Mouse (Mus musculus): ENCODE results near the gene Rnase10.
"Not testable (repeated sequence)": the region's sequence is repeated elsewhere in the genome, so short reads cannot be mapped to it uniquely, and the experiment has no call there.

Rnase10 gene

DNA sequence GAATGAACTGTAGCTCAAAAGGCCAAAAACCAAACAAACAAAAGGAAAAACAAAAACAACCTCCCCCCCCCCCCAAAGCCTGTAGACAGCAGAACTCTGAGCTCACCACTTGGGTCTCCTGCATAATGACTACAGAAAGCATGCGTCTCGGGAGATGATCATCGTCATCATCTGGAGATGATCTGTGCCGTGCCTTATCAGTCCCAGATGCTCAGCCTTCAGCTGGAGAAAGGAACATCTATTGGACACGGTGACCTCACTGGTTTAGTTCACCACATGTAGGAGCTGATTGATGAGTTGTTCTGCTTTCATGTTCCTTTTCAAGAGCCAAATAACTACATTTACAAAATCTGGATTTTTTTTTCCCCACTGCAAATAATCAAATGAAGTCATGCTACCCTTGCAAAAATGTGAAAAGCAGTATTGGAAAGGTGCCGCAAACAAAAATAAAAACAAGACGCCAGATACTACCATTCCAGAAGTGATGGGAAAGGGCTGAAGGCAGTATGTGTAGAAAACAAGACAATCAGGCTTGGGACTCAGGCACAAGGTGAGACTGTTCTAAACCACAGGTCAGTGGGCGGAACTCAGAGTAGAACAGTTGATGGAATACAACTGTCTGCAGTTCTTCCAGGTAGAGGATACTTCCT is at the start of gene Rnase10:
Gene Rnase10, plus strand, starts transcription at position 600 of the 650 bp plus-strand sequence.
- in situ Hi-C loops (cut with MboI, MseI), result loop anchor here (25.0 kb wide), 1 partner anchor 945 kb away; no protein-coding TSS in a partner anchor

DNA sequence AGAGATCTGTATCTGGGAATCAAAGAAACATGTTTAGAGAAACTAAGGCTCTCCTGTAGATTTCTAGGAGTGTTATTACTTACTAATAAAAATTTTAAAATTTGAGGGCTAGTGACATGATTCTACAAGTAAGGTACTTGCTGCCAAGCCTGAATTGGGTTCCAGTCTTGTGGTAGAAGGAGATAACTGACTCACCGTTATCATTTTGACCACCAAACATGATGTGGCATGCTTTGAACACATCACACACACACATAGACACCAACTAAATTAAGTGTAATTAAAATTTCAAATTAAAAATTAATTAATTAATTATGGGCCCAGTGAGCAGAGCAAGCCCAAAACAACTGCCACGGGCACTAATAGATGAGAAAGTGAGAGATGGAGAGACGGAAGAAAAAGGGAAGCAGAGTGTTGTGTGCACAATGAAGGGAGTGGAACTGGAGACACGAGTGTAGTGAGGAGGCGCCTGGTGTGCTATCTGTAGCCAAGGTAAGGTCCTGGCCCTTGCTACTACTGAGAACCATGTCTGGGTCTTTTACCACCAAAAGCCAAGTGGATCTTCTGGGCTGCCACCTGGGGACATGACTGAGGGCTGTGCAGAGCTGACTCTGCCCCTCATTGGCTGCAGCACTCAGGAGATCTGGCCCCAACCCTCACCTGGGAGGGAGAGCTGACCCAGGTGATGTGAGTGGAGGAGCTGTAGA is 49.1 kb upstream of the Rnase10 start:
- in situ Hi-C loops (cut with MboI, MseI), result not testable (repeated sequence)

DNA sequence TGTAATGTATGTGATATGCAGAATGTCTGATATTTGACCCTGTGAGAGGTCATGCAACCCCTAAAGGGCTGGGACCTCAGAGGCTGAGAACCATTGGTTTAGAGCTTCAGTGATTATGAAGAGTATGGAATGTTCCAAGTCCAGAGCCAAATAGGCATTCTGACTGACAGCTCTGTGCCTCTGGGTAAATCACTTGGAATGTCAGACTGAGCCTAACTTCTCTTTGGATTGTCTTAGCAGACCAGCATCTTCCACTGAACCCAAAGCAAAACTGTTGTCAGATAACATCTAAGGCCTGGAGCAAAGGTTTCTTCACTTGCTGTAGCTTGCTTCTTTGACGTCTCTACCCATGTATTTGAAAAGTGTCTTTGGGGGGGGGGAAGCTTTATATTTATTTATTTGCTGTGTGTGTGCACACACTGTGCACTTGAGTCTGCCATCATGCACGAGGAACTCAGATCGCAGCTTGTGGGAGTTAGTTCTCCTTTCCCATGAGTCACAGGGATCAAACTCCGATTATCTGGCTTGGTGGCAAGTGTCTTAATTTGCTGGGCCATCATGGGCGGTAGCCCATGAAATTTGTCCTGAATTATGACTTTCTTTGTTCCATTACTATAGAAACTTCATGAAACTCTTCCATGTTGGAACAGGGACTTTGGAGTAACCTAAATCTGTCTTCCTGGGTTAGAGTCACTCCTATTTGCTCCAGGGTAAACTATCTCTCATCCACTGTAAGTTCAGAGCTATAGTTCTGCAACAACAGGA is 39.2 kb upstream of the Rnase10 start:
- in situ Hi-C loops (cut with MboI, MseI), result no loop called here

GRCm38 (mm10) chr14:50969041-50969440 is 38.5 kb upstream of the Rnase10 start:
- in situ Hi-C loops (cut with MboI, MseI), result no loop called here

DNA sequence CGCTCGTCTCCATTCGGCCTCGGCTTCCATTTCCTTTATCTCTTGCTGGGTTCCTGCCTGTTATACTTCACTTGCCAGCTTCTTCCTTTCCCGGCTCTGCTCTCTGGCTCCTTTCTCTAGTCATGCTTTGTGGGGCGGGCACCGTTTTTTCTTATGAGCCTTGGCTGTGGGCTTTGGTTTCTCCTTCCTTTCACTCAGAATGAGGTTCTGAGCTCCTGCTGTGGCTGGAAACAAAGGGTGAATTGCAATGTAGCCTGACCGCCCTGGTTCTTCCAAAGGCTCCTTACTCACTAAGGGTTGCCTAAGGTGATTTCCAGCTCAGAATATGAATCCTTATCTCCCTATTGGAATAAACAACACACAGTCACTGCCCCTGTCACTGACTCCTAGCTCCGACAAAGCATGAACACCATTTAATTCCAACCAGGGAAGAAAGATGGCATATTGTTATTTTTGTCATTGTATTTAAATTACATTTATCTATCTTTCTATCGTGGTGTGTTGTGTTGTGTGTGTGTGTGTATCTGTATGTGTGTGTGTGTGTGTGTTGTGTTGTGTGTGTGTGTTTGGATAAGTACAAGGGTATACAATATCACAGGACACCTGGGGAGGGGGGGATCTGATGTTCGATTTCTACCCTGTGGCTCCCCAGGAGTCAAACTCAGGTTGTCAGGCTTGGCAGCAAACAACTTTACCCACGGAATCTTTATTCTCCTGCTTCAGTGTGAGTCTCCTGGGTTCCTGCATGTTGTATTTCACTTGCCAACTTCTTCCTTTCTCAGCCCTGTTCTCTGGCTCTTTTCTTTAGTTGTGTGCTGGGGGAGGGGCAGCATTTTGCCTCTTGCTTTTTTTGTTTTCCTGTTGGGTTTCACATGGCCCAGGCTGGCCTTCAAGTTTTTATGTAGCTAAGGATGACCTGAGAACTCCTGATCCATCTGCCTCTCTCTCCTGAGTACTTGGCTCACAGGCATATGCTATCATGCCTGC is 37.7 kb upstream of the Rnase10 start:
- in situ Hi-C loops (cut with MboI, MseI), result no loop called here

GRCm38 (mm10) chr14:50970822-50971221 is 36.7 kb upstream of the Rnase10 start:
- in situ Hi-C loops (cut with MboI, MseI), result no loop called here

GRCm38 (mm10) chr14:50973054-50973453 is 34.5 kb upstream of the Rnase10 start:
- in situ Hi-C loops (cut with MboI, MseI), result not testable (repeated sequence)

- in situ Hi-C loops (cut with MboI, MseI), result no loop called here
These were observed 33.9 kb upstream of the Rnase10 start for GRCm38 (mm10) chr14:50973700-50974099.

DNA sequence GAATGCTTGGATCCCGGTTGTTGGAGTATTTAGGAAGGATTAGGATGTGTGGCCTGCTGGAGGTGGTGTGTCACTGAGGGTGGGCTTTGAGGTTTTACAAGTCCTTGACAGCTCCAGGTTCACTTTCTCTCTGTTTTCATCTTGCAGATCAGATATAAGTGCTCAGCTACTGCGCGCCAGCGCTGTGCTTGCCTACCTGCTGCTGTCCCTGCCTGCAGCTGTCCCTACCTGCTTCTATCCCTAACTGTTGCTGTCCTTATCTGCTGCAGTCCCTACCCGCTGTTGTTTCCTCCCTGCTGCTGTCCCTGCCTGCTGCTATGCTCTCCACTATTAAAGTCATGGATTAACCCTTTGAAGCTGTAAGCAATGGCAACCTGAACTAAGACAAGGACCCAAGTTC is 32.5 kb upstream of the Rnase10 start:
- in situ Hi-C loops (cut with MboI, MseI), result no loop called here

- in situ Hi-C loops (cut with MboI, MseI), result no loop called here
These were observed 30.9 kb upstream of the Rnase10 start for GRCm38 (mm10) chr14:50976674-50977073.

DNA sequence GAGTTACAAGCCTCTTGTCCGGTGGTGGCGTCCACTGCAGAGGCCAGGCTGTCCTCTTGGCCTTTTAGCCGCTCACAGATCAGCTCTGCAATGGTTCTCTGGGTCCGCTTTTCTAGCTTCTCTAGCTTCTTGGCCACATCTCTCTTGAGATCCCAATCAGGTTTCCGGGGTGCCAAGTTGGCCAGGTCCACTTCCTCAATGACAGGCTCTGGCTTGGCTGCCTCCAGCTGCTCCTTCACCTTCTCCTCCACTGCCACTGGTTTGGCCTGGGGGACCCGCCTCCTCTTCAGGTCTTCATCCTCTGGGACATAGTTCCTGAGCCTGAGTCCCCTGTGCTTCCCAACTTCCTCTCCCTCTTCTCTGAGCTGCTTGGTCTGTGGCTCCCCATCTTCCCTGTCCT is 29.1 kb upstream of the Rnase10 start:
- in situ Hi-C loops (cut with MboI, MseI), result not testable (repeated sequence)

DNA sequence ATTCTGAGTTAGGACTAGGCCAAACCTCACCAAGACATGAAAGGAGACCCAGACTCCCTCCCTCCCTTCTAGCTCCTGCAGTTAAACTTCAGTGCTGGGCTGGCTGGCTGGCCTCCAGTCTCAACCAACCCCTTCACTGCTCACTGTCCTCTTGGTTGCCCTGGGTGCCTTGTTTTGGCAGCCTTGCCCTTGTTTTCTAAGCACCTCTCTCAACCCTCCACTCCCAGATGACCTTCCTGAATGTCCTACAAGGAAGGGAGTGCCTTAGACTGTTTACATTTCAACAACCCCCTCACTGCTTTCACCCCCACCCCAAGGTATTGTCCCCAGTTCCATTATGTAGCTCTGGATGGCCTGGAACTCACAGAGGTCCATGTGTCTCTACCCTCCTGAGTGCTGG is 27.9 kb upstream of the Rnase10 start:
- in situ Hi-C loops (cut with MboI, MseI), result no loop called here

DNA sequence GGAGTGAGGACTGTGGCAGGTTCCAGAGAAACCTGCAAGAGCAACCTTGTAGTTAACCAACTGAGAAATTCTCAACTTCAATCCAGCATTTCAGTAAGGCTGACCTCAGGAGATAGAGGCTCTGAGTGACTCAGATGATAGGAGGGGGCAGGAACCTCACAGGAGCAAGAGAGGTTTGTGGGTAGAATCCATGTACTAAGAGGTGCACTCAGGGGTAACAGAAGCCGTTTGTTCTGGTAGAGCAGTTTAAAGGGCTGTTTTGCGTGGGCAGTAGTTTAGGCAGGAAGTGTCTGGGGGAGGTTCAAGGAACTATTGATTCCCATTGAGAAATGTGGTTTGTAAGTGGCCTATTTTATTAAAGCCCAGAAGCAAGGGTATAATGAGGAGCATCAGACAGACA is 26.3 kb upstream of the Rnase10 start:
- in situ Hi-C loops (cut with MboI, MseI), result no loop called here

DNA sequence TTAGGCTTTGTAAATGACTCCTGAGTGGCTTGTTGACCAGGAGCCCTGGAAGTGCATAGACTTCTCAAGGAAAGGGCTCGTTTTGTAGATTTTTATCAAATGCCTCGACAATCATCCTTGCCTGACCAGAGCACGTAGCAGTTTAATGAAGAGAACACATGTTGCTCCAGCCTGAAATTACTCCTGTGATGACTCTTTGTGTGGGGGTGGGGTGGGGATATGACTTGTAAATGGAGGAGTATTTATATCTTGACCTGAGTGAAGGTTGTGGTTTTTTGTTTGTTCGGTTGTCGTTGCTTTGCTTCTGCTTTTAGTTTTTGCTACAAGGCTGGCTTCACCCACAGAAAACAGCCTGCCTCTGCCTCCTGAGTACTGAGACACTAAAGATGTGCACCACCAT is 25.7 kb upstream of the Rnase10 start:
- in situ Hi-C loops (cut with MboI, MseI), result no loop called here

DNA sequence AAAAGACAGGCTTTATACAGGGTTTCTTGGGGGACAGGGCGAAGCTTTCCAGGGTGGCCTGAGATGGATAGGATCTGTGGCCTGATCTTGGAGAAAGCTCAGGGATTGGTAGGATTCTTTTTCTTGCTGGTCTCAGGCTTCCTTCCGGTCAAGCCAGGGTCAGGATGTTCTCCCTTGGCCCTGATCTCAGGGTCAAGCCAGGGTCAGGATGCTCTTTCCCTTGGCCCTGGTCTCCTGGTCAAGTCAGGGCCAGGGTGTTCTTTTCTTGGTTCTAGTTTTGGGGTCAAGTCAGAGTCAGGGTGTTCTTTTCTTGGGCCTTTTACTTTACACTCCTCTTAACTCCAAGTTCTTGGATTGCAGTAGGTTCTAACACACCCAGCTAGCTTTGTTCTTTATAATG is 19.9 kb upstream of the Rnase10 start:
- in situ Hi-C loops (cut with MboI, MseI), result no loop called here

DNA sequence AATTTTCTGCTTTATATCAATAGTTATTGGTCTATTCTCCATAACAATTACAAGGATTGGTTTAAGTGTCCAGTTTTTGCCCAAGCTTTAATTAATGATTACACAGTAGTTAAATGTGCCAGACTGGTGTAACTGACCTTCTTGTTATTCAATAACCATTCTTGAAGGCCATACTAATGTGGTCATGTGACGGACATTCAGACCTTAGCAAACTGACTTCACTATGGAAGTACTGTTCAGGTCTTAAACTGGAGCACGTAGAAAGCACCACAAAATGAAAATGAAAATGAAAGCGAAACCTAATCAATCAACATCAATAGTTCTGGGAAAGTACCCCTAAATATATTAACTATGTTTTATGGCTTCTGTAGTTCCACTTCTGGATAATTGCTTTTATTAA is 16.5 kb upstream of the Rnase10 start:
- in situ Hi-C loops (cut with MboI, MseI), result no loop called here

DNA sequence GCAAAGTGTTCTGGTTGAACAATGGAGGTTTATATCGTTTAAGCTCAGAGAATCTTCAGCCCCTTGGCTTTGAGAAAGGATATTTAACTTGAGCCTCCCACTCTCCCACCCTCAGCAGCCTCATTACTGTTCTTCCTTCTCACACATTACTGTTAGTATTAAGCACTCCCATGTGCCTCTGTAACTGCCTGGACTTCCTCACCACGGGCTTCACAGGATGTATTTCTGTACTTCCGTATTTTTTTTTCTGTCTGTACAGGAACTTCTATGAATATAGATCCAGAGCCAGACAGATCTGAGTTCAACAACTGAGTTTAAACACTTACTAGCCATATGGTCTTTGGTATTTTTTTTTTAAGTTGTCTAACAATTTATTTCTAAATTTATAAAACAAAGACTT is 10.5 kb upstream of the Rnase10 start:
- in situ Hi-C loops (cut with MboI, MseI), result no loop called here

DNA sequence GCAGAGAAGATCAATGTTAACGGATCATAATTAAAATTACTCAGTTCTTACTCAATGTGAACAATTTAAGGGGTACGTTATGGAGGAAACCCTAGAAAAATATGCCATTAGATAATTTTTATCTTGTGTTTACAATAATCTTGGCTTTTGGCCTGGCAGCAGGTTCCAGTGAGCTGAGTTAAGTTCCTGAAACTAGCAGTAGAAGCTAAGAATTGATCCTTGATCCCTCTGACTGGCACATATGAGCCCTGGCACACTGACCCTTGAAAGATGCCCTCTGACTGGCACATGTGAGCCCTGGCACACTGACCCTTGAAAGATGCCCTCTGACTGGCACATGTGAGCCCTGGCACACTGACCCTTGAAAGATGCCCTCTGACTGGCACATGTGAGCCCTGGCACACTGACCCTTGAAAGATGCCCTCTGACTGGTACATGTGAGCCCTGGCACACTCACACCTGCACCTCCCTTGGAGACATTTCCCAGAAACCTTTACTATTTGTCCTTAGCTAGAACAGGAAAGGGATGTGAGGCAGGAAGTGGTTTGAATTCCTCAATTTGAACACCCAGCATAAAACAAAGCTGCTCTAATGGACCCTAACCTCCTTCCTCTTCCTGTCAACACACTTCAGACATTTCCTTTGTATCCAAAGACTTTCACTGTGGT is 9.4 kb upstream of the Rnase10 start:
- in situ Hi-C loops (cut with MboI, MseI), result no loop called here

DNA sequence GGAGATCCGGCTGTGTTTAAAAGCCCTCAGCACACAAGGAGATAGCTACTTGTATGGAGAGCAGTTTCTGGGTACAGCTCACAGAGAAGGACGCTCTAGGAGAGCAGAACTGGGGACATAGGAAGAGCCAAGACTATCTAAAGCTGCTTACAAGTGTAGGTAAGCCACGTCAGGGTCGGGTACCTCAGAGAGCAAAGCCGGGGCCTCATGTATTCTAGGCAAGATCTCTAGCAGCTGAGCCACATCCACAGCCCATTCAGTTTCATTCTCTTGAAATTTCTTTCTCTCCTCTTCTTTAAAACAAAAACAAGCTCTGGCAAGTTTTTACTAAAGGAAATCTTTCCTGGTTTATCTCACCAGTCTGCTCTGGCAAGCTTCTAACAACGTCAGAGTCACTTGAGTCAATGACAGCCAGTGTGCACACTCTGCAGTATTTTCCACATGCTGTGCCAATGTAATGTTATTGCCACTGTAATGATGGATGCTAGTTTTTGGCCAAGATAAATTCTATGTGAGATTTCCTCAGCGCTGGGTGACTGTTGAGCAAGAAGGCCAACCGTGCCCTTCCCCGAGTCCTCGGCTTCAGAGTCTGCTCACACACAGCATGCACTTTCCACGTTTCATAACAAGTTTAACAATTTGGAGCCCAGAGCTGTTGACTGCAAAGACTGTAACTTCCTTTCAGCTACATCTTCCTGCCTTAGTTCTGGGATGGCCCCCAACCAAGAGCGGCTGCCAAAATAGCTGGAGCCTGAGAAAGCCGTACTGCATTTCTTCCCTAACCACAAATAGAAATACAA is 563 bp downstream of the Rnase10 start:
- in situ Hi-C loops (cut with MboI, MseI), result loop anchor here (25.0 kb wide), 1 partner anchor 946 kb away; no protein-coding TSS in a partner anchor

DNA sequence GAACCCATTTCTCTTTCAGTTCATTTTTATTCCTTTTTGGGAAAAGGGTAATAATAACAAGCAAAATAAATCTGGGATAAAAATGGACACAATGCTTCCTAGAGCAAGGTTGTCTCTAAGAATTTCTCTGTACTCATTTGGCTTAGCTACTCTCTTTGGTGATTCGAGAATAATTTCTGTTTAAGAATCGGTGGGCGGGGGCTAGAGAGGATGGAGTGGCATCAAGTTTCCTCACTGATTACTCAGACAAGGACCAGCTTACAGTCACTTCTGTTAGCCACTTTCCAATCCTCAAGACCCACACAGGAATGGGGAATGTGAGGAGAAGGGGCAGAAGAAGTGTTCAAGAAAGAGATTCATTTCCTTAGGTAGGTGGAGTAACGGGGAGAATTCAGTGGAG is 1.2 kb downstream of the Rnase10 start:
- in situ Hi-C loops (cut with MboI, MseI), result loop anchor here (25.0 kb wide), 1 partner anchor 946 kb away; no protein-coding TSS in a partner anchor
